Mouse (Mus musculus): Measurements from ENCODE around the gene Rnf181.

Rnf181 gene

GRCm38 (mm10) chr6:72366844-72367443, at the start of gene Rnf181:
Gene Rnf181, minus strand, starts transcription at chr6:72366956.
- no peak for DNase-seq (ENCODE audit: low read depth, low spot score)

- no peak for DNase-seq (ENCODE audit: low read depth, low spot score)
Measured at GRCm38 (mm10) chr6:72415964-72416772, 49.4 kb upstream of the Rnf181 start.

- DNase-seq (ENCODE audit: low read depth, low spot score), result no peak
Measured at GRCm38 (mm10) chr6:72415181-72415580, 48.4 kb upstream of the Rnf181 start.

GRCm38 (mm10) chr6:72414076-72414756, 47.5 kb upstream of the Rnf181 start, which contains the start of gene Ggcx:
Gene Ggcx, plus strand, starts transcription at chr6:72414308.
- DNase-seq (ENCODE audit: low read depth, low spot score), result peak; percentile 85

- no peak for DNase-seq (ENCODE audit: low read depth, low spot score)
Measured at GRCm38 (mm10) chr6:72410518-72410917, 43.8 kb upstream of the Rnf181 start.

- no peak for DNase-seq (ENCODE audit: low read depth, low spot score)
Measured at GRCm38 (mm10) chr6:72410003-72410402, 43.2 kb upstream of the Rnf181 start.

- peak; percentile 65 for DNase-seq (ENCODE audit: low read depth, low spot score)
Measured at GRCm38 (mm10) chr6:72409567-72409966, 42.8 kb upstream of the Rnf181 start.

- peak; percentile 87 for DNase-seq (ENCODE audit: low read depth, low spot score)
Measured at GRCm38 (mm10) chr6:72407119-72407518, 40.4 kb upstream of the Rnf181 start.

- DNase-seq (ENCODE audit: low read depth, low spot score), result no peak
Measured at GRCm38 (mm10) chr6:72405356-72405755, 38.6 kb upstream of the Rnf181 start.

GRCm38 (mm10) chr6:72401875-72402274, 35.1 kb upstream of the Rnf181 start:
- no peak for DNase-seq (ENCODE audit: low read depth, low spot score)

GRCm38 (mm10) chr6:72399967-72400366, 33.2 kb upstream of the Rnf181 start:
- DNase-seq (ENCODE audit: low read depth, low spot score), result no peak

GRCm38 (mm10) chr6:72396837-72397251, 30.1 kb upstream of the Rnf181 start:
- no peak for DNase-seq (ENCODE audit: low read depth, low spot score)

GRCm38 (mm10) chr6:72392341-72392740, 25.6 kb upstream of the Rnf181 start:
- DNase-seq (ENCODE audit: low read depth, low spot score), result no peak

- no peak for DNase-seq (ENCODE audit: low read depth, low spot score)
Measured at GRCm38 (mm10) chr6:72390795-72391521, 24.2 kb upstream of the Rnf181 start.

GRCm38 (mm10) chr6:72389941-72390771, 23.4 kb upstream of the Rnf181 start, which contains the start of gene Vamp8:
Gene Vamp8, minus strand, starts transcription at chr6:72390703.
- DNase-seq (ENCODE audit: low read depth, low spot score), result no peak

- no peak for DNase-seq (ENCODE audit: low read depth, low spot score)
Measured at GRCm38 (mm10) chr6:72389471-72389940, 22.8 kb upstream of the Rnf181 start.

GRCm38 (mm10) chr6:72388791-72389329, 22.1 kb upstream of the Rnf181 start:
- DNase-seq (ENCODE audit: low read depth, low spot score), result no peak

- no peak for DNase-seq (ENCODE audit: low read depth, low spot score)
Measured at GRCm38 (mm10) chr6:72388266-72388665, 21.5 kb upstream of the Rnf181 start.

GRCm38 (mm10) chr6:72387816-72388215, 21.1 kb upstream of the Rnf181 start:
- no peak for DNase-seq (ENCODE audit: low read depth, low spot score)

GRCm38 (mm10) chr6:72386561-72386960, 19.8 kb upstream of the Rnf181 start:
- DNase-seq (ENCODE audit: low read depth, low spot score), result no peak
